Mouse (Mus musculus): Measurements from ENCODE around the gene Gm14180. TPM values are rescaled to one million over a fixed set of nuclear protein-coding genes. Genes with fewer than 3 reads are reported as not detected.

Gene Gm14180
- not detected in 2 replicates for polyA plus RNA-seq (2012; rRNA removed)

GRCm38 (mm10) chr11:99734190-99734589, at the start of gene Gm14180:
Gene Gm14180, minus strand, starts transcription at chr11:99734290.

DNA sequence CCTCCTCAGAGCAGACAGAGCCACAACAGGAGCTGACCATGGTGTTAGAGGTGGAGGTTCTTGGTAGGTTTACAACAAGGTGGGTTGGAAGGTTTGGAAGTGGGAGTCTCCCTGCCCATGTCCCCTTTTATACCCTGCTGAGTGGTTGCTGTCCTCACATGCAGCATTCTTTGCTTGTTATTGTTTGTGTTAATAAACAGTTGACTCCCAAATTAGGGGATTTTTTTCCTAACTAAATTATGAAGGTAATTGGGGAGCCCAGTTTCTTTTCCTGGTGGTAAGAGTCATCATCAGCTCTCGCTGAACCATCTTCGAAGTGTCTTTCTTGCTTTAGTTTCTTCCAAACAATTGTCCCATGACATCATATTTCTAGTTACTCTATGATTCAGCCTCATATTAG, 46.5 kb upstream of the Gm14180 start, which contains the start of gene Krtap4-8:
Krtap4-8 (minus strand) TSS at position 101 of the 400 bp plus-strand sequence.

DNA sequence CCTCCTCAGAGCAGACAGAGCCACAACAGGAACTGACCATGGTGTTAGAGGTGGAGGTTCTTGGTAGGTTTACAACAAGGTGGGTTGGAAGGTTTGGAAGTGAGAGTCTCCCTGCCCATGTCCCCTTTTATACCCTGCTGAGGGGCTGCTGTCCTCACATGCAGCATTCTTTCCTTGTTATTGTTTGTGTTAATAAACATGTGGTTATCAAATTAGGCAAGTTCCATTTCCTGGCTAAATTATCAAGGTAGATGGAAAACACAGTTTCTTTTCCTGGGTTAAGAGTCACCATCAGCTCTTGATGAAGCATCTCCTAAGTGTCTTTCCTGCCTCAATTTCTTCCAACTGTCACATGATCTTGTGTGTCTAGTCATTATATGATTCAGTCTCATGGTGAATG, 38.7 kb upstream of the Gm14180 start, which contains the start of gene Gm11595:
Gm11595 (minus strand) TSS at position 101 of the 400 bp plus-strand sequence.

GRCm38 (mm10) chr11:99690463-99690862, 43.6 kb downstream of the Gm14180 start, which contains the start of gene Gm14190:
Gene Gm14190, minus strand, starts transcription at chr11:99690740.

Other genes starting within 250 kb of the Gm14180 start
- gene Krt23, start 241.2 kb downstream of the Gm14180 start, polyA plus RNA-seq (2012; rRNA removed) = 0.08 and 0.14 TPM in 2 replicates
- not detected in 2 replicates for gene Krt39, start 213.0 kb downstream of the Gm14180 start, polyA plus RNA-seq (2012; rRNA removed)
- gene Krt40, start 191.1 kb downstream of the Gm14180 start, polyA plus RNA-seq (2012; rRNA removed) = 0.07 TPM in 1 of 2 replicates, not detected in the other
- gene Krtap3-3, start 183.4 kb downstream of the Gm14180 start, polyA plus RNA-seq (2012; rRNA removed) = not detected in 2 replicates
- gene Krtap3-2, start 177.4 kb downstream of the Gm14180 start, polyA plus RNA-seq (2012; rRNA removed) = not detected in 2 replicates
- gene Gm11939, start 174.8 kb downstream of the Gm14180 start, polyA plus RNA-seq (2012; rRNA removed) = not detected in 2 replicates
- gene Krtap3-1, start 167.7 kb downstream of the Gm14180 start, polyA plus RNA-seq (2012; rRNA removed) = not detected in 2 replicates
- gene Krtap1-5, start 153.3 kb downstream of the Gm14180 start, polyA plus RNA-seq (2012; rRNA removed) = not detected in 2 replicates
- gene Krtap1-4, start 150.6 kb downstream of the Gm14180 start, polyA plus RNA-seq (2012; rRNA removed) = not detected in 2 replicates
- not detected in 2 replicates for gene Krtap1-3, start 143.0 kb downstream of the Gm14180 start, polyA plus RNA-seq (2012; rRNA removed)
- gene Krtap9-3, start 136.2 kb downstream of the Gm14180 start, polyA plus RNA-seq (2012; rRNA removed) = not detected in 2 replicates
- not detected in 2 replicates for gene Gm11938, start 131.0 kb downstream of the Gm14180 start, polyA plus RNA-seq (2012; rRNA removed)
- gene Gm11937, start 124.1 kb downstream of the Gm14180 start, polyA plus RNA-seq (2012; rRNA removed) = not detected in 2 replicates
- gene Krtap2-4, start 119.4 kb downstream of the Gm14180 start, polyA plus RNA-seq (2012; rRNA removed) = not detected in 2 replicates
- not detected in 2 replicates for gene Gm11562, start 113.9 kb downstream of the Gm14180 start, polyA plus RNA-seq (2012; rRNA removed)
- not detected in 2 replicates for gene Krtap4-1, start 106.1 kb downstream of the Gm14180 start, polyA plus RNA-seq (2012; rRNA removed)
- not detected in 2 replicates for gene Krtap4-2, start 99.2 kb downstream of the Gm14180 start, polyA plus RNA-seq (2012; rRNA removed)
- gene Krtap4-7, start 90.2 kb downstream of the Gm14180 start, polyA plus RNA-seq (2012; rRNA removed) = not detected in 2 replicates
- not detected in 2 replicates for gene Gm11555, start 84.1 kb downstream of the Gm14180 start, polyA plus RNA-seq (2012; rRNA removed)
- gene Gm11563, start 75.3 kb downstream of the Gm14180 start, polyA plus RNA-seq (2012; rRNA removed) = not detected in 2 replicates
- not detected in 2 replicates for gene Krtap4-6, start 68.3 kb downstream of the Gm14180 start, polyA plus RNA-seq (2012; rRNA removed)
- gene Gm14190, start 43.5 kb downstream of the Gm14180 start, polyA plus RNA-seq (2012; rRNA removed) = not detected in 2 replicates
- gene Gm11595, start 38.6 kb upstream of the Gm14180 start, polyA plus RNA-seq (2012; rRNA removed) = not detected in 2 replicates
- not detected in 2 replicates for gene Krtap4-8, start 46.4 kb upstream of the Gm14180 start, polyA plus RNA-seq (2012; rRNA removed)
- gene Krtap4-9, start 50.9 kb upstream of the Gm14180 start, polyA plus RNA-seq (2012; rRNA removed) = not detected in 2 replicates
- gene Gm11596, start 59.2 kb upstream of the Gm14180 start, polyA plus RNA-seq (2012; rRNA removed) = not detected in 2 replicates
- gene Gm11569, start 64.6 kb upstream of the Gm14180 start, polyA plus RNA-seq (2012; rRNA removed) = not detected in 2 replicates
- not detected in 2 replicates for gene Gm11554, start 70.2 kb upstream of the Gm14180 start, polyA plus RNA-seq (2012; rRNA removed)
- not detected in 2 replicates for gene Krtap4-13, start 75.6 kb upstream of the Gm14180 start, polyA plus RNA-seq (2012; rRNA removed)
- gene Gm11564, start 81.4 kb upstream of the Gm14180 start, polyA plus RNA-seq (2012; rRNA removed) = not detected in 2 replicates
- gene 2300003K06Rik, start 103.8 kb upstream of the Gm14180 start, polyA plus RNA-seq (2012; rRNA removed) = not detected in 2 replicates
- gene Krtap4-16, start 117.3 kb upstream of the Gm14180 start, polyA plus RNA-seq (2012; rRNA removed) = not detected in 2 replicates
- not detected in 2 replicates for gene Gm11568, start 123.6 kb upstream of the Gm14180 start, polyA plus RNA-seq (2012; rRNA removed)
- gene Gm11559, start 130.2 kb upstream of the Gm14180 start, polyA plus RNA-seq (2012; rRNA removed) = not detected in 2 replicates
- not detected in 2 replicates for gene Krtap9-1, start 139.1 kb upstream of the Gm14180 start, polyA plus RNA-seq (2012; rRNA removed)
- not detected in 2 replicates for gene Gm11567, start 144.9 kb upstream of the Gm14180 start, polyA plus RNA-seq (2012; rRNA removed)
- gene Krtap31-1, start 173.6 kb upstream of the Gm14180 start, polyA plus RNA-seq (2012; rRNA removed) = not detected in 2 replicates
- not detected in 2 replicates for gene Gm11565, start 180.5 kb upstream of the Gm14180 start, polyA plus RNA-seq (2012; rRNA removed)
- not detected in 2 replicates for gene Krtap31-2, start 202.0 kb upstream of the Gm14180 start, polyA plus RNA-seq (2012; rRNA removed)
- gene Krtap9-5, start 214.2 kb upstream of the Gm14180 start, polyA plus RNA-seq (2012; rRNA removed) = not detected in 2 replicates
- not detected in 2 replicates for gene Krtap29-1, start 244.8 kb upstream of the Gm14180 start, polyA plus RNA-seq (2012; rRNA removed)

Measured in central nervous system, embryonic 11.5 days (tissue).